Mouse (Mus musculus) thymus, adult 2 months (tissue): ENCODE measurements around the gene Actl7b.

Experiments used
- CTCF ChIP-seq: fragments of 200-500 bp; IDR thresholded peaks from 2 replicates; pipeline ENCODE4 v1.5.1; 2012; ENCODE audit warnings: mild to moderate bottlenecking, control low read depth, low read length, moderate library complexity, borderline replicate concordance; ENCODE audit not compliant: control insufficient read depth, poor library complexity, insufficient read depth; ENCODE audit errors: extremely low read depth
- POLR2A ChIP-seq: fragments of 200-500 bp; IDR thresholded peaks from 2 replicates; pipeline ENCODE4 v1.6.1; 2012; ENCODE audit warnings: mild to moderate bottlenecking, low read length, control low read depth, moderate library complexity; ENCODE audit not compliant: control insufficient read depth, poor library complexity, insufficient read depth; ENCODE audit errors: extremely low read depth

DNA sequence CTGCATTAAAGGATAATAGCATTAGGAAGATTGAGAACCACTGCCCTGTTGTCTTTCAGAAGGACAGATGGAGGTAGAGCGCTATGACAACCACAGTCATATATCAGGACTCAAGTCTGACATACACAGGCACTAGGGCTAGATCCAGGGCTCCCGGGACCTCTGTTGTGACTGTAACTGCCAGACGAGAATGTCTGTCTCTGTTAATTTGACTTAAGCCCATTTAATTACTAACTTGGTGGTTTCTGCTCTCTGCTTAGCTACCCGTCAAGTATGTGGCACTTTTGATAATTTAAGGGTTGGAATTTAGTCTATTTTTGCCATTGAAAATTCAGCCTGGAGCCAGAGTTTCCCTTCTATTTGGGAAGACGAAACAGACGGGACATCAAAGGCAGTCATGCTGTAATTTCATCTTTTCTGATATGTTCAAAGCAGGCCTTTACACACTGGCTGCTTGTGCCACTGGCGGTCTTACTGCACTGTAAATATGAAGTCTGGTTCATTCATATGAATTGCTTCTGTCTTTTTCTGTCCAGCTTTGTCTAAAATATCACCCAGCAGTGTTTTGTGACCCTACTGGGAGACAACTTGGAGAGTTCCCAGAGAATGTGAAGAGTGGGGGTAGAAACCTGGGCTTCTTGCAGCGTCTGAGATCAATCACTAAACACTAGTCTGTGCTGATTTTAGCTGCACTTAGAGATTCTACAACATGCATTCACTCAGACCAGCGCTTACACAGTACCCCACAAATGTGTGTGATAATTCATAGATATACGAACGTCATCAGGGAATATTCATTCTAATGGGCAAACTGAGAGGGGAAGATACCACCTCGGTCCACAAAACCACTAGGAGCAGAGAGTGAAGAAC is 22.4 kb downstream of the Actl7b start:
- TF ChIP-seq POLR2A = no peak
- TF ChIP-seq CTCF = no peak
